Mouse (Mus musculus) stomach, postnatal 0 days (tissue): ENCODE data around the gene Gnb1l. TPM values are rescaled to one million over a fixed set of nuclear protein-coding genes. Genes with fewer than 3 reads are reported as not detected.

Source experiments
- ATAC-seq: fragments of 200-750 bp; cut with Nextera tagmentation; 2 replicates; pipeline ENCODE4 v1.8.0; 2017; ENCODE audit not compliant: low FRiP score, low TSS enrichment
- DNase-seq: peaks from one replicate; pipeline ENCODE4 v3.0.0-alpha.2; 2016; ENCODE audit warnings: low spot score
- H3K27ac ChIP-seq: fragments of 300-500 bp; sonication (generic); replicated peaks from 2 replicates; pipeline ENCODE4 v1.5.1; 2014; ENCODE audit warnings: mild to moderate bottlenecking, control low read depth
- H3K27me3 ChIP-seq: fragments of 300-500 bp; sonication (generic); 2 replicates; pipeline ENCODE4 v1.6.1; 2014; ENCODE audit warnings: low read length; ENCODE audit not compliant: control insufficient read depth, insufficient read depth
- H3K36me3 ChIP-seq: fragments of 300-500 bp; sonication (generic); 2 replicates; pipeline ENCODE4 v1.6.1; 2014; ENCODE audit warnings: low read length, mixed read lengths; ENCODE audit not compliant: control insufficient read depth, insufficient read depth
- H3K4me1 ChIP-seq: fragments of 300-500 bp; sonication (generic); replicated peaks from 2 replicates; pipeline ENCODE4 v1.6.1; 2014; ENCODE audit warnings: antibody characterized with exemption; ENCODE audit not compliant: control insufficient read depth, insufficient read depth
- H3K4me2 ChIP-seq: fragments of 300-500 bp; sonication (generic); replicated peaks from 2 replicates; pipeline ENCODE4 v1.6.1; 2014; ENCODE audit warnings: low read depth, mild to moderate bottlenecking, control low read depth, moderate library complexity
- H3K4me3 ChIP-seq: fragments of 300-500 bp; sonication (generic); 2 replicates; pipeline ENCODE4 v1.5.1; 2014; ENCODE audit warnings: low read depth, low read length, control low read depth
- H3K9ac ChIP-seq: fragments of 300-500 bp; sonication (generic); 2 replicates; pipeline ENCODE4 v1.6.1; 2014; ENCODE audit warnings: mild to moderate bottlenecking, low read length, control low read depth, mixed read lengths
- H3K9me3 ChIP-seq: fragments of 300-500 bp; sonication (generic); 2 replicates; pipeline ENCODE4 v1.6.1; 2016; ENCODE audit warnings: low read length; ENCODE audit not compliant: control insufficient read depth
- CTCF ChIP-seq: IDR thresholded peaks from 2 replicates; pipeline ENCODE4 v1.5.1; 2016; ENCODE audit warnings: antibody characterized with exemption, low read depth, mild to moderate bottlenecking, moderate library complexity
- EP300 ChIP-seq: optimal IDR thresholded peaks from 2 replicates; pipeline ENCODE3; 2016; ENCODE audit warnings: antibody characterized with exemption
- WGBS: fragments of 180-500 bp; shearing (Covaris S2); extraction: QIAGEN DNeasy Blood & Tissue Kit; methylation state at CpG from one replicate; pipeline ENCODE4 v1.1.7; 2014; 5-methylcytosine and 5-hydroxymethylcytosine counted together
- polyA plus RNA-seq: library from polyadenylated mRNA; unstranded; fragments of >200 nt; fragmentation: Nextera tagmentation; extraction: Ambion mirVana; gene quantifications from 2 replicates; pipeline ENCODE4 v1.2.1, GENCODE M21; 2015

Gene Gnb1l
- polyA plus RNA-seq, 1 experiment from 2014 or later, result 9.0 TPM

GRCm38 (mm10) chr16:18555235-18555935 is 56.9 kb downstream of the Gnb1l start:
- Histone ChIP-seq H3K4me3 (no peak overlapping the region), H3K4me1 (no peaks in the 10 kb centered on the region), H3K4me2 (no peak overlapping the region), H3K9ac (no peak overlapping the region), H3K36me3 (no peaks in the 10 kb centered on the region), H3K9me3 (no peaks in the 10 kb centered on the region), H3K27me3 (no peaks in the 10 kb centered on the region), H3K27ac (no peak overlapping the region)
- no peak for ATAC-seq
- 68% methylated on average over 17 of the region's 17 CpGs for WGBS
- TF ChIP-seq CTCF, result no peak
- no peak for DNase-seq

GRCm38 (mm10) chr16:18556461-18556860 is 57.9 kb downstream of the Gnb1l start:
- 72% methylated on average over 3 of the region's 3 CpGs for WGBS
- TF ChIP-seq EP300, result no peak
- no peak for TF ChIP-seq CTCF
- ATAC-seq, result no peak
- no peak for DNase-seq
- Histone ChIP-seq H3K9ac (no peak overlapping the region), H3K9me3 (no peaks in the 10 kb centered on the region), H3K4me3 (no peak overlapping the region), H3K4me1 (no peaks in the 10 kb centered on the region), H3K4me2 (no peak overlapping the region), H3K36me3 (no peaks in the 10 kb centered on the region), H3K27ac (no peak overlapping the region), H3K27me3 (no peaks in the 10 kb centered on the region)

GRCm38 (mm10) chr16:18564472-18564871 is 66.0 kb downstream of the Gnb1l start:
- H3K4me3 ChIP-seq, result no peak overlapping the region
- H3K27me3 ChIP-seq, result no peaks in the 10 kb centered on the region
- H3K4me1 ChIP-seq, result no peaks in the 10 kb centered on the region
- no peak overlapping the region for H3K4me2 ChIP-seq
- WGBS, result 69% methylated on average over 2 of the region's 2 CpGs
- no peaks in the 10 kb centered on the region for H3K9me3 ChIP-seq
- TF ChIP-seq CTCF (no peak), EP300 (no peak)
- H3K27ac ChIP-seq, result no peak overlapping the region
- H3K36me3 ChIP-seq, result no peaks in the 10 kb centered on the region
- H3K9ac ChIP-seq, result no peak overlapping the region
- DNase-seq (no peak), ATAC-seq (no peak)

- Histone ChIP-seq H3K36me3 (no peaks in the 10 kb centered on the region), H3K4me3 (no peak overlapping the region), H3K9ac (no peak overlapping the region), H3K27me3 (no peaks in the 10 kb centered on the region), H3K4me1 (no peaks in the 10 kb centered on the region), H3K27ac (no peak overlapping the region), H3K9me3 (no peaks in the 10 kb centered on the region), H3K4me2 (no peak overlapping the region)
- TF ChIP-seq EP300 (no peak), CTCF (no peak)
- no peak for DNase-seq
- ATAC-seq, result no peak
- 64% methylated on average over 7 of the region's 7 CpGs for WGBS
Observed at GRCm38 (mm10) chr16:18568599-18568998, 70.1 kb downstream of the Gnb1l start.

- no peak for ATAC-seq
- 56% methylated on average over 8 of the region's 8 CpGs for WGBS
Observed at GRCm38 (mm10) chr16:18574196-18574595, 75.7 kb downstream of the Gnb1l start.

GRCm38 (mm10) chr16:18577071-18577470 is 78.6 kb downstream of the Gnb1l start:
- Histone ChIP-seq H3K9me3 (no peaks in the 10 kb centered on the region), H3K27ac (no peak overlapping the region), H3K4me3 (no peak overlapping the region), H3K4me1 (no peaks in the 10 kb centered on the region), H3K9ac (no peak overlapping the region), H3K27me3 (peaks cover 5% of the 10 kb centered on the region; the same call in 1 of the 2 replicates), H3K36me3 (no peaks in the 10 kb centered on the region), H3K4me2 (no peak overlapping the region)
- WGBS, result 54% methylated on average over 3 of the region's 3 CpGs
- ATAC-seq (no peak), DNase-seq (no peak)
- TF ChIP-seq EP300 (no peak), CTCF (no peak)

More at GRCm38 (mm10) chr16:18574196-18574595, 75.7 kb downstream of the Gnb1l start:
- Histone ChIP-seq H3K9ac (no peak overlapping the region), H3K27me3 (no peaks in the 10 kb centered on the region), H3K4me2 (no peak overlapping the region), H3K9me3 (no peaks in the 10 kb centered on the region), H3K36me3 (no peaks in the 10 kb centered on the region), H3K4me1 (no peaks in the 10 kb centered on the region), H3K4me3 (no peak overlapping the region), H3K27ac (no peak overlapping the region)
- TF ChIP-seq EP300 (no peak), CTCF (no peak)
- no peak for DNase-seq
